Comparison of ENCODE assay signal across 12 mouse cellular contexts in genomic region chr3:129197035-129197434, GRCm38 (mm10). TPM values are rescaled to one million over a fixed set of nuclear protein-coding genes. Genes with fewer than 3 reads are reported as not detected.
DNase-seq lines count a peak whose midpoint lies in the region; ATAC-seq and TF ChIP-seq lines count a peak whose summit lies in the region.
"Had no signal": no experiment of that assay in that cellular context is flagged by ENCODE, and none has a peak within 500 bp of the region (broad histone marks: within the 10 kb centered on the region; RNA-seq: fewer than 3 reads in every experiment).

No protein-coding gene starts in this region.

- no peak for DNase-seq in heart, postnatal 10 days
- DNase-seq in brain, embryonic 14.5 days (ENCODE audit: low read depth) = peak; percentile 49
- DNase-seq in gastrocnemius, adult 8-10 months (ENCODE audit: low spot score in 2 of 2) = no peak
- DNase-seq in frontal cortex, adult 2 months (ENCODE audit: extremely low spot score in 1 of 2, low spot score in 1 of 2) = no peak
- DNase-seq: kidney, adult 2 months; thymus, postnatal 14 days had no signal

- TF ChIP-seq CTCF in brain, embryonic 14.5 days (IDR thresholded peaks at IDR 0.05; ENCODE audit: borderline replicate concordance, extremely low read depth, insufficient read depth, insufficient read length) = no peak

- TF ChIP-seq POLR2A in brain, embryonic 14.5 days (IDR thresholded peaks at IDR 0.05; ENCODE audit: borderline replicate concordance, extremely low read depth, insufficient read depth, insufficient read length, poor library complexity, severe bottlenecking) = no peak

- peaks cover 2% of the 10 kb centered on the region; the same call in 1 of the 2 replicates for H3K4me1 ChIP-seq in heart, embryonic 16.5 days (ENCODE audit: control insufficient read depth, insufficient read depth, low read length)
- H3K4me1 ChIP-seq in embryonic facial prominence, embryonic 12.5 days = peaks cover 7% of the 10 kb centered on the region; the same call in 1 of the 2 replicates
- peaks cover 18% of the 10 kb centered on the region for H3K4me1 ChIP-seq in midbrain, embryonic 13.5 days (replicated peaks)

- H3K4me2 ChIP-seq in heart, embryonic 16.5 days (ENCODE audit: low read depth, low read length) = no peak overlapping the region
- peak overlapping the region; percentile 32 for H3K4me2 ChIP-seq in embryonic facial prominence, embryonic 12.5 days (replicated peaks)
- H3K4me2 ChIP-seq in midbrain, embryonic 13.5 days (replicated peaks) = peak overlapping the region; percentile 23

- ATAC-seq in heart, embryonic 16.5 days (replicated peaks; ENCODE audit: extremely low read depth, insufficient read depth, low FRiP score) = no peak
- no peak for ATAC-seq in embryonic facial prominence, embryonic 12.5 days (ENCODE audit: insufficient number of reproducible peaks, insufficient read depth, low FRiP score, low TSS enrichment)
- peak; percentile 34 for ATAC-seq in midbrain, embryonic 13.5 days
- no peak for ATAC-seq in megakaryocyte-erythroid progenitor cell, adult 5-6 weeks (replicated peaks; ENCODE audit: low FRiP score, low TSS enrichment, poor library complexity, severe bottlenecking)

- WGBS in heart, embryonic 16.5 days = 1% methylated on average over 13 of the region's 13 CpGs
- WGBS in embryonic facial prominence, embryonic 12.5 days = under 1% methylated on average over 13 of the region's 13 CpGs
- whole genome bisulfite sequencing in midbrain, embryonic 13.5 days = under 1% methylated on average over 13 of the region's 13 CpGs

- H3K9ac ChIP-seq in heart, embryonic 16.5 days (ENCODE audit: low read length) = no peak overlapping the region
- H3K9ac ChIP-seq in embryonic facial prominence, embryonic 12.5 days = no peak overlapping the region
- no peak overlapping the region for H3K9ac ChIP-seq in midbrain, embryonic 13.5 days (replicated peaks)
- H3K9ac ChIP-seq: liver, embryonic 14.5 days had no signal

- no peaks in the 10 kb centered on the region for H3K36me3 ChIP-seq in heart, embryonic 16.5 days (ENCODE audit: control insufficient read depth, insufficient read depth)
- H3K36me3 ChIP-seq in embryonic facial prominence, embryonic 12.5 days = no peaks in the 10 kb centered on the region
- H3K36me3 ChIP-seq in midbrain, embryonic 13.5 days = no peaks in the 10 kb centered on the region

- intact Hi-C loops in heart, postnatal 10 days (cut with DNase I) = no loop called here

- peak overlapping the region; percentile 29 for H3K4me3 ChIP-seq in heart, embryonic 16.5 days (ENCODE audit: low read length)
- no peak overlapping the region for H3K4me3 ChIP-seq in embryonic facial prominence, embryonic 12.5 days
- peak overlapping the region; percentile 19 for H3K4me3 ChIP-seq in midbrain, embryonic 13.5 days (replicated peaks)

- H3K27ac ChIP-seq in heart, embryonic 16.5 days (ENCODE audit: low read length) = no peak overlapping the region
- H3K27ac ChIP-seq in embryonic facial prominence, embryonic 12.5 days = no peak overlapping the region
- peak overlapping the region; percentile 65 for H3K27ac ChIP-seq in midbrain, embryonic 13.5 days
- H3K27ac ChIP-seq: liver, embryonic 14.5 days had no signal

- no peaks in the 10 kb centered on the region for H3K9me3 ChIP-seq in heart, embryonic 16.5 days (replicated peaks; ENCODE audit: control insufficient read depth, low read length)
- no peaks in the 10 kb centered on the region for H3K9me3 ChIP-seq in embryonic facial prominence, embryonic 12.5 days
- no peaks in the 10 kb centered on the region for H3K9me3 ChIP-seq in midbrain, embryonic 13.5 days

- H3K27me3 ChIP-seq in heart, embryonic 16.5 days (ENCODE audit: control insufficient read depth, insufficient read depth, low read length) = peaks cover 74% of the 10 kb centered on the region
- peaks cover 71% of the 10 kb centered on the region for H3K27me3 ChIP-seq in embryonic facial prominence, embryonic 12.5 days
- H3K27me3 ChIP-seq in midbrain, embryonic 13.5 days = peaks cover 88% of the 10 kb centered on the region

RNA-seq across cellular contexts. Expression of gene Pitx2, which starts 2.6 kb away (rescaled TPM):
- polyA plus RNA-seq in heart, embryonic 16.5 days (2015; fragmentation: Nextera tagmentation; extraction: Ambion mirVana) = 16.3 and 26.9 TPM in 2 replicates
- total RNA-seq in heart, postnatal 10 days (2021) = 1 to 10 TPM; 1.4 to 1.6 TPM
- 17.2 and 18.6 TPM in 2 replicates for polyA plus RNA-seq in brain, embryonic 14.5 days (2012; rRNA removed)
- polyA plus RNA-seq in embryonic facial prominence, embryonic 12.5 days (2016; fragmentation: Nextera tagmentation; extraction: Ambion mirVana) = 54.6 and 55.2 TPM in 2 replicates
- 59.2 and 101 TPM in 2 replicates for polyA plus RNA-seq in midbrain, embryonic 13.5 days (2015; fragmentation: Nextera tagmentation; extraction: Ambion mirVana)
- 1 to 10 TPM; 4.0 to 6.1 (median 5.5) TPM for total RNA-seq in gastrocnemius, adult 8-10 months (2022)
- not detected in 2 replicates for total RNA-seq in megakaryocyte-erythroid progenitor cell, adult 5-6 weeks (2014; fragmentation: Nextera tagmentation)
- not detected in 2 replicates for total RNA-seq in megakaryocyte-erythroid progenitor cell, adult 5-6 weeks (2017)
- 0.17 TPM in 1 of 2 replicates, not detected in the other for polyA plus RNA-seq in frontal cortex, adult 2 months (2012; rRNA removed)
- total RNA-seq: megakaryocyte, adult 5-6 weeks had no signal

Comparison
In these comparisons a context has a peak if more than half of its experiments do, and no peak if none do; other contexts are left out.
1. RNA of gene Pitx2, which starts 2.6 kb away (polyA plus RNA-seq): 59.2 to 101 TPM in midbrain, embryonic 13.5 days, 54.6 to 55.2 TPM in embryonic facial prominence, embryonic 12.5 days, 16.3 to 26.9 TPM in heart, embryonic 16.5 days and 17.2 to 18.6 TPM in brain, embryonic 14.5 days; 0.17 TPM in frontal cortex, adult 2 months; every median in the first group is over 10 times any median in the second.